Mouse (Mus musculus) gastrocnemius, adult 18-20 months (tissue): ENCODE measurements at regions not wholly inside any gene's neighbourhood (a gene's known extent, or its start where the extent isn't known, plus 50 kb on each side); places are given as distances from the start of the nearest gene placed in this dataset.
A peak's percentile ranks its signal among the peaks of the same experiment; 100 is the strongest.

Experiments
- DNase-seq: peaks from one replicate; pipeline ENCODE4 v3.0.0; 2021; ENCODE audit warnings: low spot score

- peak; percentile 45 for DNase-seq
These were observed 282.9 kb upstream of the Auts2 start for GRCm38 (mm10) chr5:132826009-132826408.

GRCm38 (mm10) chr5:132817665-132818064 lies 274.5 kb upstream of the Auts2 start:
- no peak for DNase-seq

- DNase-seq: no peak
These were observed 266.0 kb upstream of the Auts2 start for GRCm38 (mm10) chr5:132809181-132809580.

GRCm38 (mm10) chr5:132796061-132796460 lies 252.9 kb upstream of the Auts2 start:
- no peak for DNase-seq

GRCm38 (mm10) chr5:132792484-132792883 lies 249.3 kb upstream of the Auts2 start:
- DNase-seq: no peak

- peak; percentile 58 for DNase-seq
These were observed 242.1 kb upstream of the Auts2 start for GRCm38 (mm10) chr5:132785291-132785690.

- no peak for DNase-seq
These were observed 241.6 kb upstream of the Auts2 start for GRCm38 (mm10) chr5:132784791-132785190.

GRCm38 (mm10) chr5:132774141-132774680 lies 231.1 kb upstream of the Auts2 start:
- no peak for DNase-seq

- DNase-seq: no peak
These were observed 217.3 kb upstream of the Auts2 start for GRCm38 (mm10) chr5:132760396-132760795.

GRCm38 (mm10) chr5:132759751-132760150 lies 216.6 kb upstream of the Auts2 start:
- DNase-seq: no peak

GRCm38 (mm10) chr5:132758941-132759340 lies 215.8 kb upstream of the Auts2 start:
- peak; percentile 63 for DNase-seq

GRCm38 (mm10) chr5:132737966-132738365 lies 194.8 kb upstream of the Auts2 start:
- DNase-seq: no peak

GRCm38 (mm10) chr5:132728689-132729189 lies 185.6 kb upstream of the Auts2 start:
- no peak for DNase-seq

GRCm38 (mm10) chr5:132724467-132724866 lies 181.3 kb upstream of the Auts2 start:
- DNase-seq: no peak

GRCm38 (mm10) chr5:132710301-132710700 lies 167.2 kb upstream of the Auts2 start:
- no peak for DNase-seq

- DNase-seq: no peak
These were observed 164.4 kb upstream of the Auts2 start for GRCm38 (mm10) chr5:132707531-132707930.

- DNase-seq: no peak
These were observed 160.4 kb upstream of the Auts2 start for GRCm38 (mm10) chr5:132703455-132704100.

- DNase-seq: no peak
These were observed 159.4 kb upstream of the Auts2 start for GRCm38 (mm10) chr5:132702573-132702972.

GRCm38 (mm10) chr5:132690784-132691183 lies 147.6 kb upstream of the Auts2 start:
- no peak for DNase-seq

GRCm38 (mm10) chr5:132675261-132675660 lies 132.1 kb upstream of the Auts2 start:
- DNase-seq: no peak

GRCm38 (mm10) chr5:132673599-132674305 lies 130.6 kb upstream of the Auts2 start:
- DNase-seq: no peak

GRCm38 (mm10) chr5:132671496-132671895 lies 128.4 kb upstream of the Auts2 start:
- no peak for DNase-seq

- no peak for DNase-seq
These were observed 124.2 kb upstream of the Auts2 start for GRCm38 (mm10) chr5:132667316-132667715.
